Mouse (Mus musculus): Measurements from ENCODE around the gene R3hcc1l.

- peak; percentile 78 for TF ChIP-seq CTCF (IDR thresholded peaks at IDR 0.05; ENCODE audit: low read depth)
- TF ChIP-seq EP300 (optimal IDR thresholded peaks at IDR 0.05) = no peak
Measured at GRCm38 (mm10) chr19:42518620-42519310, at the start of gene R3hcc1l.
